Mouse (Mus musculus): Measurements from ENCODE around the gene Ugt1a5. TPM values are rescaled to one million over a fixed set of nuclear protein-coding genes. Genes with fewer than 3 reads are reported as not detected.

Gene Ugt1a5
- polyA plus RNA-seq (2015; fragmentation: Nextera tagmentation; extraction: Ambion mirVana): 0.06 TPM in 1 of 2 replicates, not detected in the other

DNA sequence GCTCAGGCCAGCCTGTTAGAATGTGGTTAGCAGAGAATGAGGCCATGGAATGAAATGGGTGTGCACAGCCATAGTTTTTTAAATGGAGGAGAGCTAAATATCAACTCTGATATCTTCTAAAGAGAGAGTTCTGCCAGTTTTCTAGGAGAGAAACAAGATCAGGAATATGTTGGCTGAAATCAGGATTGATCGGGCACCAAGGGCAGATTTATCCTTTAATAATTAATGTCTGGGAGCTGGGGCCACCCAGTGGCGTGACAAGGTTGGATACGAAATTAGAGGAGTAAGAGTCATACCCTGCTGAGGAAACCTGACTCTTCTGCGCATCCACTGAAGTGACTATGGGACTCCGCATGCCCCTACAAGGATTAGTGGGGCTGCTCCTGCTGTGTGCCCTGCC lies at the start of gene Ugt1a5:
TSS of gene Ugt1a5 (plus strand) at position 302 of the 400 bp plus-strand sequence.

DNA sequence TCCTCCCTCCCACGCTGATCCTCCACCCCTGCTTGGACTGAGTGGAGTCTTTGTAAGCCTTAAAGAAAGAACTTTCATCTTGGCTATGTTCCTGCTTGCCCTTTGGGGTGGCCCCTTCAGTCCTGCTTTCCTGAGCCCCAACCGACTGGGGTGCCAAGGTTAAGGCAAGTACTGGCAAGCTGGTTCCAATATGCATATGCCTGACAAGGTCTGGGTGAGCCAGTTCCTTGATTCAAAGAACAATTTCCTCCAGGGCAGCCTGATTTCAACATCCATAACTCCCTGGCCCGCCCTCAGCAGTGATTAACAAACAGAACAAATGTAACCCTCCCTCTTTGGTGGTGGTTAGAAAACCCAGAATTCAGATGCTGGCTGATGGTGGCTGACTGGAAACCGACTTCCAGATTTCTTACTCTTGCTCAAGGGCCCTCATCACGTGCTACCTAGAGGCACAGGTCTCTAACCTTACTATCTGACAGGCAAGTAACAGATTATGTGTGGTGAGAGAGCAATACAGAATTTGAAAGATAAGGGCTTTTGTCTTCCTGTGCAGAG lies 31.3 kb upstream of the Ugt1a5 start, which contains the start of gene Ugt1a6a:
TSS of gene Ugt1a6a (plus strand) at position 353 of the 555 bp plus-strand sequence.

DNA sequence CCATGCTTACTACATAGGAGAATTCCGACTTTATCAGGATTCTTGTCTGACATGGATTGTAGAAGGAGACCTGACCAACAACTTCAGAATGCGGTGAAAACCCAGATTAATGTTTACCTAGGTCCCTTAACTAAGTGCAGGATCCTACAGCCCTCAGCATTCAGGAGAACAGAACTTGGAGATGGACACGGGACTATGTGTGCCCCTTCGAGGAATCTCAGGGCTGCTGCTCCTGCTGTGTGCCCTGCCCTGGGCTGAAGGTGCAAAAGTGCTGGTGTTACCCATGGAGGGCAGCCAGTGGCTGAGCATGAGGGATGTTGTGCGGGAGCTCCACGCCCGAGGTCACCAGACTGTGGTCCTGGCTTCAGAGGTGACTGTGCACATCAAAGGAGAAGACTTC lies 34.6 kb downstream of the Ugt1a5 start, which contains the start of gene Ugt1a2:
TSS of gene Ugt1a2 (plus strand) at position 146 of the 400 bp plus-strand sequence.

GRCm38 (mm10) chr1:88205294-88205922 lies 39.6 kb downstream of the Ugt1a5 start, which contains the start of gene Dnajb3:
Gene Dnajb3, minus strand, starts transcription at chr1:88205782.

DNA sequence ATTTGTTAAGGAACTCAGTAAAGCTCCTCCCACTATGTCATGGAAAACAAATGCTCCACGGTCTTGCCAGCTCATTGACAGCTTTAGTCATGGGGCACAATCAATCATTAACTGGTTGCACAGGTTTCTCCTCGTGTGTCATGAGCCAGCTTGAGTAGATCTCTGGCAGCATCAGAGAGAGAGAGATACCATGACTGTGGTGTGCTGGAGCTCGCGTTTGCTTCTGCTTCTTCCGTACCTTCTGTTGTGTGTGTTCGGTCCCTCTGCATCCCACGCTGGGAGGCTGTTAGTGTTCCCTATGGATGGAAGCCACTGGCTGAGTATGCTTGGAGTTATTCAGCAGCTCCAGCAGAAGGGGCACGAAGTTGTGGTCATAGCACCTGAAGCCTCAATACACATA lies 46.0 kb downstream of the Ugt1a5 start, which contains the start of gene Ugt1a1:
TSS of gene Ugt1a1 (plus strand) at position 148 of the 400 bp plus-strand sequence.

GRCm38 (mm10) chr1:88226670-88227379 lies 61.0 kb downstream of the Ugt1a5 start, which contains the start of gene Mroh2a:
Gene Mroh2a, plus strand, starts transcription at chr1:88226986.

Other genes starting within 250 kb of the Ugt1a5 start
- 12.0 and 21.3 TPM in 2 replicates for gene Usp40, start 157.5 kb upstream of the Ugt1a5 start, polyA plus RNA-seq (2015; fragmentation: Nextera tagmentation; extraction: Ambion mirVana)
- gene Ugt1a10, start 110.6 kb upstream of the Ugt1a5 start, polyA plus RNA-seq (2015; fragmentation: Nextera tagmentation; extraction: Ambion mirVana): not detected in 2 replicates
- 0.55 TPM in 1 of 2 replicates, not detected in the other for gene Ugt1a9, start 95.2 kb upstream of the Ugt1a5 start, polyA plus RNA-seq (2015; fragmentation: Nextera tagmentation; extraction: Ambion mirVana)
- gene Ugt1a8, start 78.2 kb upstream of the Ugt1a5 start, polyA plus RNA-seq (2015; fragmentation: Nextera tagmentation; extraction: Ambion mirVana): not detected in 2 replicates
- gene Ugt1a7c, start 71.0 kb upstream of the Ugt1a5 start, polyA plus RNA-seq (2015; fragmentation: Nextera tagmentation; extraction: Ambion mirVana): 5.8 and 6.3 TPM in 2 replicates
- 0.84 and 1.2 TPM in 2 replicates for gene Ugt1a6b, start 62.8 kb upstream of the Ugt1a5 start, polyA plus RNA-seq (2015; fragmentation: Nextera tagmentation; extraction: Ambion mirVana)
- gene Ugt1a6a, start 31.2 kb upstream of the Ugt1a5 start, polyA plus RNA-seq (2015; fragmentation: Nextera tagmentation; extraction: Ambion mirVana): 6.8 and 7.1 TPM in 2 replicates
- 0.38 and 0.66 TPM in 2 replicates for gene Ugt1a2, start 34.6 kb downstream of the Ugt1a5 start, polyA plus RNA-seq (2015; fragmentation: Nextera tagmentation; extraction: Ambion mirVana)
- 7.8 TPM in 2 replicates for gene Dnajb3, start 39.8 kb downstream of the Ugt1a5 start, polyA plus RNA-seq (2015; fragmentation: Nextera tagmentation; extraction: Ambion mirVana)
- 8.8 and 15.0 TPM in 2 replicates for gene Ugt1a1, start 45.9 kb downstream of the Ugt1a5 start, polyA plus RNA-seq (2015; fragmentation: Nextera tagmentation; extraction: Ambion mirVana)
- gene Mroh2a, start 61.0 kb downstream of the Ugt1a5 start, polyA plus RNA-seq (2015; fragmentation: Nextera tagmentation; extraction: Ambion mirVana): 0.44 and 0.55 TPM in 2 replicates
- gene Hjurp, start 111.6 kb downstream of the Ugt1a5 start, polyA plus RNA-seq (2015; fragmentation: Nextera tagmentation; extraction: Ambion mirVana): 24.5 and 37.8 TPM in 2 replicates
- not detected in 2 replicates for gene Trpm8, start 111.6 kb downstream of the Ugt1a5 start, polyA plus RNA-seq (2015; fragmentation: Nextera tagmentation; extraction: Ambion mirVana)
- gene Spp2, start 240.9 kb downstream of the Ugt1a5 start, polyA plus RNA-seq (2015; fragmentation: Nextera tagmentation; extraction: Ambion mirVana): 19.0 and 26.4 TPM in 2 replicates